Mouse (Mus musculus) spleen, postnatal 36 days (tissue): ENCODE measurements around the gene Fbxo21.

Source experiments
- DNase-seq, 2 experiments: peaks; one replicate each; pipeline ENCODE4 v3.0.0; 2022; ENCODE audit warnings: low spot score in 2 of 2, mixed read lengths in 1 of 2

Gene Fbxo21

DNA sequence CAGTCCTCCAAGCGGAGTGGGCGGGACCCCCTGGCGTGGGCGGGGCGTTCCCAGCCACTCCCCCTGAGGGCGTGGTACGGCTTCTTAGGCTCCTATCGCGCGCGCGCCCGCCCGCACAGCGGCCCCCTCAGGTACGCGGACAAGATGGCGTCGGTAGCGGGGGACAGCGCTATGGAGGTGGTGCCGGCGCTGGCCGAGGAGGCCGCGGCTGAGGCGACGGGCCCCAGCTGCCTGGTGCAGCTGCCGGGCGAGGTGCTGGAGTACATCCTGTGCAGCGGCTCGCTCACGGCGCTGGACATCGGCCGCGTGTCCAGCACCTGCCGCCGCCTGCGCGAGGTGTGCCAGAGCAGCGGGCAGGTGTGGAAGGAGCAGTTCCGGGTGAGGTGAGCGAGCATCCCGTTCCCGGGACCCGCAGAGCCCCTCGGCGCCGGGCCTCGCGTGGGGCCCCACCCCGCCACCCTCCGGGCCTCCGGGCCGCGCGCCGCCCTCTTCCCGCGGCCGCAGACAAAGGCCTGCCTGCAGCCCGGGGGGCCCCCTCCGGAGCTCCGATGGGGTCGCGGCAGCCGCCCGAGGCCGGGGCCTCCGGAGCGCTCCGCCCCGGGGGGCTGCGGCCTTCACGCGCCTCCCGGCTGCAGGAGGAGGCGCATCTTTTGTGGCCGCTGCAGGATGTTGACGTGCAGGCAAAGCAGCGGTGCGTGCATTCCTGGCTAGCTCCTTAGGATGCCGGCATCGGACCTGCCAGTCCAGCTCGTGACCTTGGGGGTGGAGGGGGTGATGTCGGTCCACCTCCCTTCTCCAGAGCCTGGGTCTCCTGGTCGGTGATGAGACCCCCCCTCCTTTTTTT, at the start of gene Fbxo21:
TSS of gene Fbxo21 (plus strand) at position 74 of the 844 bp plus-strand sequence.
- DNase-seq: peak; percentile 86 to 89

GRCm38 (mm10) chr5:117928553-117928952, 48.0 kb upstream of the Fbxo21 start:
- DNase-seq: no peak

- DNase-seq: no peak
These were observed 44.3 kb upstream of the Fbxo21 start for GRCm38 (mm10) chr5:117932222-117932621.

- DNase-seq: peak; percentile 35 to 57
These were observed 43.7 kb upstream of the Fbxo21 start for GRCm38 (mm10) chr5:117932862-117933261.

DNA sequence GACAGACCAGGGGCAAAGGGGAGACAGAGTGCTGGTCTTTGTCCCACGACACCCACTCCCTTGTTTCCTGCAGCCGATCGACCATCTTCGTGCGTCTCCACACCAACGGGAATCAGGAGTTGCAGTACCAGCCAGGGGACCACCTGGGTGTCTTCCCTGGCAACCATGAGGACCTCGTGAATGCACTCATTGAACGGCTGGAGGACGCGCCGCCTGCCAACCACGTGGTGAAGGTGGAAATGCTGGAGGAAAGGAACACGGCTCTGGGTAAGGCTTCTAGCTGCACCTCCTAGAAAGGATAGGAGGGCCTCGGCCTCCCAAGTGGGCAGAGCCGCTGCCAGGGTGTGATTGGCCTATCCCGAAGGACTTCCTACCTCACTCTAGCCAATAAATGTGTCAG, 40.2 kb upstream of the Fbxo21 start:
- DNase-seq: no peak

GRCm38 (mm10) chr5:117937186-117937585, 39.3 kb upstream of the Fbxo21 start:
- DNase-seq: no peak

- peak; percentile 16 to 17 for DNase-seq
These were observed 38.3 kb upstream of the Fbxo21 start for GRCm38 (mm10) chr5:117938182-117938581.

DNA sequence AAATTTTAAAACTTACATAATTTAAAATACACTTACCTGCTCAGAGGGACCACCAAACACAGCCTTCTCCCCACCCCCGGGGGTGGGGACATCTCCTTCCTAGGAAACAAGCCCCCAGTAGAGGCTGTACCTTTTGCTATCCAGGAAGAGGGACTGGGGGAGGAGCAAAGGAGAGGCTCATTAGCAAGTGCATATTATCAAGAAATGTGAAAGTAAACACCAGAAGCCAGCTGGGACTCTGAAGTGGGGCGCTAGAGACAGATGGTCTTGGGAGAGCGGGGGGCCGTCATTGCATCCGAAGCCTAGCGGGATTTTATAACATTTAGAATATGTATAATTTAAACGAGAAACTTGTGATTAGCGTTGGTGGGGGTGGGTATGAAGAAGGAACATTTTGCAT, 37.1 kb upstream of the Fbxo21 start:
- DNase-seq: no peak

GRCm38 (mm10) chr5:117941552-117941951, 35.0 kb upstream of the Fbxo21 start:
- DNase-seq: no peak

GRCm38 (mm10) chr5:117946605-117947004, 29.9 kb upstream of the Fbxo21 start:
- no peak for DNase-seq

GRCm38 (mm10) chr5:117949393-117949792, 27.1 kb upstream of the Fbxo21 start:
- DNase-seq: no peak

DNA sequence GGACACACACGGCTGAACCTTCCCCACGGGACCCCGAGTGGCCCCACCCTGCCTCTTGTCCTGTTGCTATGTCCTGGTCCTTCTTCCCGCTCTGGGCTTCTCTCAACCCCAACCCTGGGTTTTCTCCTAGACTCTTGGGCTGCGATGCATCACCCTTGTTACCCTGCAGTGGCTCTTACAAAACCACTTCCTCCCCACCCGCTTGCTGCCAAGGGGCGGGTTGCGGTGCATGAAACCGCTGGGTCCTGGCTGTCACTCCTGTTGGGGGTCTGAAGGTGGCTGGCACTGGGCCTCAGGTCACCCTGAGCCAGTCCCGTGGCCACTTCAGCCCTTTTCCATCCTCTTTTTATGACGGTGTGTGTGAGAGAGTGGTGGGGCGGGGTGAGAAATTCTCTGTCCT, 22.6 kb upstream of the Fbxo21 start:
- DNase-seq: no peak

GRCm38 (mm10) chr5:117954429-117954828, 22.1 kb upstream of the Fbxo21 start:
- DNase-seq: no peak

DNA sequence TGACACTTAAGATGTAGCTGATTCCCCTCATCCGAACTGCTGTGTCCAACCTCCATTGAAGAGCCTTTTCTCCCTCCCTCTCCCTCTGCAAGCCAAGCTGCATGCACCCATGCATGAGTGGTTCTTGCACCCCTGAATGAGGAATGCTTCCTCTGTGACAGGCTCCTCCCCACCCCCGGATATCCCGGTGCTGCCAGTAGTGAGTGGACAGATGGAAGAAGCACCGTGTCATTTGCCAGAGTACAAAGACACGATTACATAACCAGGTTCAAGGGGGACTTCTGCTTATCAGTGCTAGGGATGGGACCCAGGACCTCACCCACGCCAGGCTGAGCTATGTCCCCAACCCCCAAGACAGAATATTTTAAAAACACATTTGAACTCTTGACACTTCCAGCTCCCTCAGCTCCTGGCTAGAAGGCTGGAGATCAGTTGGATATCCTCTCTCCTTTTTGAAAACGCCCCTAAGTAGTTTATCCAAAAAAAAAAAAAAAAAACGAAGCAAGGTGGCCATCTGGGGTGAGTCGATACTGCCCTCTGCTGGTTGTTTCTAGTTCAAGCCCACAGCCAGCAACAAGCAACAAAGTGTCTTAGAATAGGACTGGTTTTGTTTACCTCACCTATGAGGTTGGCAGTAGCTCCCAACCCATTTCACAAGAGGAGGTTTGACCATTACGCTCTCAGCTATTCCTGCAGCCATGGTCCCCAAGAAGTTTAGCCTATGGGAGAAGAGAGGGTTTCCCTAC, 20.7 kb upstream of the Fbxo21 start:
- no peak for DNase-seq

DNA sequence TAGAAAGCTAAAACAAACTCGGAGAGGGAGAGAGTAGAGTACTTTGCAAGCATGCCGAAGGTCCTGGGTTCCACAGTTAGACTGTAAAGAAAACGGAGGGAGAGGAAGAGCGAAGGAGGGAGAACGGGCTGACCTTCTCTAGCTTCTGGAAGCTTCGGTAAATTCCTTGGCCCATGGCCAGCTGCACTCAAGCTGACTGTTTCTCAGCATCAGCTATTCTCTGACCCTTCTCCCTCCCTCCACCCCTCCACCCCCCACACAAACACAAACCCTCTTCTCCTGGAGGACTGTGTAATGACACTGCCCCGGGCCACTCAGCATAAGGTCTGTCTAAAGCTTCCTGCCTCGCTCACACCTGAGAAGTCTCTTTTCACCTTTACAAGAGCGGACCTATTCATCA, 11.8 kb upstream of the Fbxo21 start:
- no peak for DNase-seq

GRCm38 (mm10) chr5:117966956-117967355, 9.6 kb upstream of the Fbxo21 start:
- DNase-seq: no peak

DNA sequence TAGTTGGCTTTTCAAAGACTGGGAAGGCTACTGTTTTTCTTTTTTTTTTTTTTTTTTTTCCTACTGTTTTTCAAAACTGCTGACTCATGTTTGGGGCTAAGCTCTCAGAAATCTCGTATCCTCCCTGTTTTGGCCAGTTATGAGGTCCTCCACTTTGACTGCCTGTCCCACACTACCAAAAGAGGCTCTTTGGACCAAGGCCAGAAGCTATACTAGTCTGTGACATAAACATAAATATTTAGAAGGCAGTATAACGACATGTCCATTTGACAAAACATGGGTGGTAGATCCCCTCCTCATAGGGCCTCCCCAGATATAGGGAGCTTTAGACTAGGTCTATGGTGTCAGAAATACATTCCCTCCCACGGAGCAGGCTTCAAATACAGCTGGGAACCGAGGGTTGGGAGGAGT, 8.9 kb upstream of the Fbxo21 start:
- DNase-seq: no peak

DNA sequence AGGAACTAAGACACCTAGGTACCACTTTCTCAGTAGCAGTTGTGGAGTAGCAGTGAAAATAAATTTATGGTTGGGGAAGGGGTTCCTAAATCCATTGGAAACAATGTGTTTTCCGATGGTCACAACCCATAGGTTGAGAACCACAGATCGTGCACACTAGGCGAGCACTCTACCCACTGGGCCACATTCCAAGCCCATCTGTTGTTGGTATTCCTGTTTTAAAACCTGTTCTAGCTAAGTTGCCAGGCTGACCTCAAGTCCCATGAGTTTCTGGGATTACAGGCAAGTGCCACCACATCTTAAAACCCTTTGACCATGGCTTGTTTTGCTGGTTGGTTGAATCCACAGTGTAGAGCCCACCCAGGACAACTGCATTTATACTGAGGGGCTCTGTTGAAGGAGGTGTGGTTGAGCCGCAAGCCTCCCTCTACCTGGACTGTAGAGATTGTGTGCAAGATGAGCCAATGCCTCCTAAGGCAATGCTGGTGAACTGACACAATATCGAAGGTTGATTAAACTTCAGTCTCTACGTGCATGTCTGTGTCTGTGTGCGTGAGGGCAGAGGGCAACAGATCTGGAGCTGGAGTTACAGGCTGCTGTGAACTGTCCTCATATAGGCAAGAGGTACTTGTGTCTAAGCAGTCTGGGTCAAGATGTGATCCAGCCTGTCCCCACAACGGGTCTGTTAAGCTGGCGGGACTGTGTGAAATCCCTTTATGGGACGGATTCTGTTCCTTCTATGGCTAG, 6.7 kb upstream of the Fbxo21 start:
- no peak for DNase-seq

GRCm38 (mm10) chr5:117976263-117976656, 270 bp upstream of the Fbxo21 start:
- DNase-seq: no peak

GRCm38 (mm10) chr5:117977501-117978158, 1.1 kb downstream of the Fbxo21 start:
- peak; percentile 41 to 54 for DNase-seq

GRCm38 (mm10) chr5:117978159-117978697, 1.7 kb downstream of the Fbxo21 start:
- DNase-seq: no peak
